Comparison of ENCODE assay signal across 8 mouse cellular contexts in genomic region chr16:30774951-30775661, GRCm38 (mm10).
DNase-seq lines count a peak whose midpoint lies in the region; ATAC-seq and TF ChIP-seq lines count a peak whose summit lies in the region.
"Had no signal": no experiment of that assay in that cellular context is flagged by ENCODE, and none has a peak within 500 bp of the region (broad histone marks: within the 10 kb centered on the region; RNA-seq: fewer than 3 reads in every experiment).

No protein-coding gene starts in this region.

- no peaks in the 10 kb centered on the region for H3K27me3 ChIP-seq in kidney, postnatal 0 days (ENCODE audit: insufficient read depth, low read length)
- H3K27me3 ChIP-seq in neural tube, embryonic 15.5 days (replicated peaks) = no peaks in the 10 kb centered on the region

- peak; percentile 47; the same call in 1 of the 2 replicates for ATAC-seq in kidney, postnatal 0 days (replicated peaks; ENCODE audit: low FRiP score, low read depth)
- 0 out of 2 replicates have a peak, but pooled peaks have one; percentile 51 for ATAC-seq in neural tube, embryonic 15.5 days (ENCODE audit: low FRiP score)

- intact Hi-C loops in gastrocnemius, postnatal 14 days (cut with DNase I; ENCODE audit: low total_unique reads) = no loop called here
- intact Hi-C loops in left cerebral cortex, postnatal 14 days (cut with DNase I) = no loop called here

- peaks cover 40% of the 10 kb centered on the region for H3K4me1 ChIP-seq in brown adipose tissue, adult 24 weeks (ENCODE audit: control insufficient read depth, insufficient read depth, insufficient read length, low read length)
- peaks cover 18% of the 10 kb centered on the region for H3K4me1 ChIP-seq in kidney, postnatal 0 days (replicated peaks; ENCODE audit: insufficient read depth, low read length)
- H3K4me1 ChIP-seq in neural tube, embryonic 15.5 days = peaks cover 24% of the 10 kb centered on the region

- H3K9me3 ChIP-seq in kidney, postnatal 0 days (replicated peaks; ENCODE audit: low read length) = no peaks in the 10 kb centered on the region
- H3K9me3 ChIP-seq in neural tube, embryonic 15.5 days (replicated peaks) = no peaks in the 10 kb centered on the region

- TF ChIP-seq CTCF in kidney, postnatal 0 days (IDR thresholded peaks at IDR 0.05; ENCODE audit: low read depth) = no peak

- no peak overlapping the region for H3K4me3 ChIP-seq in brown adipose tissue, adult 24 weeks (ENCODE audit: insufficient read depth, low read depth, low read length)
- no peak overlapping the region for H3K4me3 ChIP-seq in kidney, postnatal 0 days (replicated peaks; ENCODE audit: low read depth, low read length)
- no peak overlapping the region for H3K4me3 ChIP-seq in neural tube, embryonic 15.5 days (replicated peaks)
- H3K4me3 ChIP-seq: myocyte had no signal

- 0 out of 2 replicates have a peak overlapping the region, but pooled peaks have one; percentile 20 for H3K27ac ChIP-seq in brown adipose tissue, adult 24 weeks (replicated peaks; ENCODE audit: low read depth, low read length)
- H3K27ac ChIP-seq in kidney, postnatal 0 days = no peak overlapping the region
- peak overlapping the region; percentile 5; the same call in 1 of the 2 replicates for H3K27ac ChIP-seq in neural tube, embryonic 15.5 days (replicated peaks)

- H3K9ac ChIP-seq in kidney, postnatal 0 days (ENCODE audit: low read depth, low read length) = no peak overlapping the region
- H3K9ac ChIP-seq in neural tube, embryonic 15.5 days (replicated peaks) = no peak overlapping the region

- no peaks in the 10 kb centered on the region for H3K36me3 ChIP-seq in kidney, postnatal 0 days (ENCODE audit: insufficient read depth, low read length)
- no peaks in the 10 kb centered on the region for H3K36me3 ChIP-seq in neural tube, embryonic 15.5 days

- DNase-seq in ZHBTc4 (ENCODE audit: low read depth, low spot score) = peak; percentile 89
- DNase-seq in gastrocnemius, postnatal 14 days = peak; percentile 52
- DNase-seq in kidney, postnatal 0 days (ENCODE audit: low spot score) = peak; percentile 69
- DNase-seq in thymus, postnatal 4 days = no peak
- no peak for DNase-seq in left cerebral cortex, postnatal 14 days (ENCODE audit: low spot score in 2 of 2)

- no peak overlapping the region for H3K4me2 ChIP-seq in kidney, postnatal 0 days (ENCODE audit: low read length)
- no peak overlapping the region for H3K4me2 ChIP-seq in neural tube, embryonic 15.5 days

- 36% methylated on average over 14 of the region's 14 CpGs for WGBS in kidney, postnatal 0 days
- 38% methylated on average over 14 of the region's 14 CpGs for WGBS in neural tube, embryonic 15.5 days

Comparison
In these comparisons a context has a peak if more than half of its experiments do, and no peak if none do; other contexts are left out.
1. DNase-seq: peak in ZHBTc4 (single experiment), gastrocnemius, postnatal 14 days (single experiment) and kidney, postnatal 0 days (single experiment); none in thymus, postnatal 4 days (single experiment) and left cerebral cortex, postnatal 14 days (0 of 2).